Mouse (Mus musculus) hindbrain, postnatal 0 days (tissue): ENCODE measurements around the gene Pde7b. TPM values are rescaled to one million over a fixed set of nuclear protein-coding genes. Genes with fewer than 3 reads are reported as not detected.

Experiments used
- ATAC-seq: fragments of 200-750 bp; cut with Nextera tagmentation; 2 replicates; pipeline ENCODE4 v1.8.0; 2017; ENCODE audit warnings: mild to moderate bottlenecking, moderate TSS enrichment, moderate library complexity
- DNase-seq: peaks from one replicate; pipeline ENCODE4 v3.0.0-alpha.2; 2015; ENCODE audit warnings: low spot score
- H3K27ac ChIP-seq: fragments of 300-500 bp; sonication (generic); 2 replicates; pipeline ENCODE4 v1.5.1; 2014; ENCODE audit warnings: mild to moderate bottlenecking
- H3K27me3 ChIP-seq: fragments of 300-500 bp; sonication (generic); 2 replicates; pipeline ENCODE4 v1.6.1; 2014; ENCODE audit warnings: low read length, mixed read lengths; ENCODE audit not compliant: insufficient read depth
- H3K36me3 ChIP-seq: fragments of 300-500 bp; sonication (generic); 2 replicates; pipeline ENCODE4 v1.6.1; 2014; ENCODE audit warnings: low read length, mixed read lengths; ENCODE audit not compliant: insufficient read depth
- H3K4me1 ChIP-seq: fragments of 300-500 bp; sonication (generic); 2 replicates; pipeline ENCODE4 v1.6.1; 2014; ENCODE audit warnings: antibody characterized with exemption, low read length, mixed read lengths; ENCODE audit not compliant: insufficient read depth
- H3K4me2 ChIP-seq: fragments of 300-500 bp; sonication (generic); 2 replicates; pipeline ENCODE4 v1.6.1; 2014; ENCODE audit warnings: low read depth, mild to moderate bottlenecking, low read length, moderate library complexity, mixed read lengths
- H3K4me3 ChIP-seq: fragments of 300-500 bp; sonication (generic); 2 replicates; pipeline ENCODE4 v1.5.1; 2014; ENCODE audit warnings: low read length
- H3K9ac ChIP-seq: fragments of 300-500 bp; sonication (generic); replicated peaks from 2 replicates; pipeline ENCODE4 v1.6.1; 2014; ENCODE audit warnings: mild to moderate bottlenecking, low read length, moderate library complexity, mixed read lengths
- H3K9me3 ChIP-seq: fragments of 300-500 bp; sonication (generic); 2 replicates; pipeline ENCODE4 v1.6.1; 2016; ENCODE audit warnings: low read length, mixed read lengths
- CTCF ChIP-seq: IDR thresholded peaks from 2 replicates; pipeline ENCODE4 v1.5.1; 2016; ENCODE audit warnings: antibody characterized with exemption, control low read depth, low read depth
- WGBS: fragments of 180-500 bp; shearing (Covaris S2); extraction: QIAGEN DNeasy Blood & Tissue Kit; methylation state at CpG from one replicate; pipeline ENCODE4 v1.1.7; 2014; 5-methylcytosine and 5-hydroxymethylcytosine counted together
- polyA plus RNA-seq: library from polyadenylated mRNA; unstranded; fragments of >200 nt; fragmentation: Nextera tagmentation; extraction: Ambion mirVana; gene quantifications from 2 replicates; pipeline ENCODE4 v1.2.1, GENCODE M21; 2015
- total RNA-seq: library from RNA; depleted of rRNA; stranded (reverse); fragments of >200 nt; gene quantifications from 2 replicates; pipeline ENCODE4 v1.2.3, GENCODE M21; 2014; rRNA removed

Gene Pde7b
- total RNA-seq (7.3 and 7.9 TPM in 2 replicates), polyA plus RNA-seq (2.3 and 2.6 TPM in 2 replicates)

- peak; percentile 91 for ATAC-seq
- Histone ChIP-seq H3K36me3 (no peaks in the 10 kb centered on the region), H3K27ac (peak within 1 kb of the TSS; percentile 58; the same call in 1 of the 2 replicates), H3K9ac (peak within 1 kb of the TSS; percentile 39; the same call in 1 of the 2 replicates), H3K27me3 (no peaks in the 10 kb centered on the region), H3K4me2 (peak within 1 kb of the TSS; percentile 56), H3K4me3 (peak within 1 kb of the TSS; percentile 36), H3K9me3 (no peaks in the 10 kb centered on the region), H3K4me1 (no peaks in the 10 kb centered on the region)
- 9% methylated on average over 17 of the region's 17 CpGs for WGBS
- DNase-seq: peak; percentile 87
- no peak for TF ChIP-seq CTCF
These were observed at the start of gene Pde7b for GRCm38 (mm10) chr10:20724906-20725305. Pde7b (minus strand) TSS chr10:20725078.

DNA sequence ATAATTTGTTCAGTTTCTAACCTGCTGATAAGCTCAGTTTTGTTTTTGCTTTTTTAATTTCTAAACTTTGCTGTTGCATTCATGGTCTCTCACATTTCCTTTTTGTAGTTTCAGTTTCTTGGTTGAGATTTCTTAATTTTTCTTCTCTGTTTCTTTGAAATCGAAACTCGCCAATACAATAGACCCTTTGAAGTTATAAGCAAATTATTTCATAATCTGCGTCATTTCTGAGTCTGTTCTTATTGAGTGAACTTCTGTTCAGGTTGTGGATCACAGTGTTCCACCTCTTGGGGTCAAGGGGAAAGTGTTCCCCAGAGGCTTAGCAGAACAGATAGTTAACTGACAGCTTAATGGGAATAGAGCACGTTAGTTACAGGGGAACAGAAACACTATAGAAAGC, 47.2 kb upstream of the Pde7b start:
- no peak for TF ChIP-seq CTCF
- no peak for ATAC-seq
- H3K27ac ChIP-seq: no peak overlapping the region
- 84% methylated on average over 4 of the region's 4 CpGs for WGBS
- H3K4me3 ChIP-seq: no peak overlapping the region
- no peaks in the 10 kb centered on the region for H3K27me3 ChIP-seq
- DNase-seq: no peak
- H3K9ac ChIP-seq: no peak overlapping the region
- H3K36me3 ChIP-seq: no peaks in the 10 kb centered on the region
- no peaks in the 10 kb centered on the region for H3K4me1 ChIP-seq
- no peak overlapping the region for H3K4me2 ChIP-seq
- H3K9me3 ChIP-seq: no peaks in the 10 kb centered on the region

DNA sequence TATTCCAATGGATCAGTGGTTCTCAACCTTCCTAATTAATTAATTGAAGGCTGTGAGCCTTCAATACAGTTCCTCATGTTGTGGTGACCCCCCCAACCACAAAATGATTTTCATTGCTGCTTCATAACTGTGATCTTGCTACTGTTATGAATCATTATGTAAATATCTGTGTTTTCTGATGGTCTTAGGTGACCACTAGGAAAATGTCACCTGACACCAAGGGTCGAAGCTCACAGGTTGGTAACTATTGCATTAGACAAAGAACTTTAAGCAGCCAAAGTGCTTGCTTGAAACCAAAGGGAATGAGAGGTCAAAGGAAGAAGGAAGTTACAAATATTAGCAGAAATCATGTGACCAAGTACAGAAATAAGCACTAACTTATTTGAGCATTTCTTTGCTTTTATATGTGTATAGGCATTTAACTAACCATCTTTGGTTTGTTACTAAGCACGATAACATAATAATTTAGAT, 45.6 kb upstream of the Pde7b start:
- Histone ChIP-seq H3K9ac (no peak overlapping the region), H3K36me3 (no peaks in the 10 kb centered on the region), H3K4me2 (no peak overlapping the region), H3K9me3 (no peaks in the 10 kb centered on the region), H3K27ac (no peak overlapping the region), H3K27me3 (no peaks in the 10 kb centered on the region), H3K4me1 (no peaks in the 10 kb centered on the region), H3K4me3 (no peak overlapping the region)
- no peak for DNase-seq
- WGBS: 90% methylated on average over 2 of the region's 2 CpGs
- TF ChIP-seq CTCF: no peak
- no peak for ATAC-seq

GRCm38 (mm10) chr10:20769557-20770417, 44.9 kb upstream of the Pde7b start:
- Histone ChIP-seq H3K4me1 (no peaks in the 10 kb centered on the region), H3K4me3 (no peak overlapping the region), H3K36me3 (no peaks in the 10 kb centered on the region), H3K27ac (no peak overlapping the region), H3K27me3 (no peaks in the 10 kb centered on the region), H3K9me3 (no peaks in the 10 kb centered on the region), H3K9ac (no peak overlapping the region), H3K4me2 (no peak overlapping the region)
- DNase-seq (peak; percentile 15), ATAC-seq (0 out of 2 replicates have a peak, but pooled peaks have one; percentile 40)
- WGBS: 64% methylated on average over 7 of the region's 7 CpGs
- no peak for TF ChIP-seq CTCF

- no peaks in the 10 kb centered on the region for H3K9me3 ChIP-seq
- no peaks in the 10 kb centered on the region for H3K27me3 ChIP-seq
- H3K4me3 ChIP-seq: no peak overlapping the region
- no peak for TF ChIP-seq CTCF
- H3K4me2 ChIP-seq: no peak overlapping the region
- DNase-seq (no peak), ATAC-seq (no peak)
- 81% methylated on average over 3 of the region's 3 CpGs for WGBS
- no peaks in the 10 kb centered on the region for H3K4me1 ChIP-seq
- no peak overlapping the region for H3K9ac ChIP-seq
- no peaks in the 10 kb centered on the region for H3K36me3 ChIP-seq
- H3K27ac ChIP-seq: no peak overlapping the region
These were observed 39.5 kb upstream of the Pde7b start for GRCm38 (mm10) chr10:20764352-20764751.

GRCm38 (mm10) chr10:20758939-20759338, 34.1 kb upstream of the Pde7b start:
- H3K4me2 ChIP-seq: no peak overlapping the region
- no peak for DNase-seq
- no peak overlapping the region for H3K4me3 ChIP-seq
- H3K4me1 ChIP-seq: no peaks in the 10 kb centered on the region
- ATAC-seq: no peak
- no peak overlapping the region for H3K9ac ChIP-seq
- no peaks in the 10 kb centered on the region for H3K27me3 ChIP-seq
- no peaks in the 10 kb centered on the region for H3K36me3 ChIP-seq
- WGBS: 88% methylated on average over 1 of the region's 1 CpGs
- no peak for TF ChIP-seq CTCF
- no peak overlapping the region for H3K27ac ChIP-seq
- no peaks in the 10 kb centered on the region for H3K9me3 ChIP-seq

DNA sequence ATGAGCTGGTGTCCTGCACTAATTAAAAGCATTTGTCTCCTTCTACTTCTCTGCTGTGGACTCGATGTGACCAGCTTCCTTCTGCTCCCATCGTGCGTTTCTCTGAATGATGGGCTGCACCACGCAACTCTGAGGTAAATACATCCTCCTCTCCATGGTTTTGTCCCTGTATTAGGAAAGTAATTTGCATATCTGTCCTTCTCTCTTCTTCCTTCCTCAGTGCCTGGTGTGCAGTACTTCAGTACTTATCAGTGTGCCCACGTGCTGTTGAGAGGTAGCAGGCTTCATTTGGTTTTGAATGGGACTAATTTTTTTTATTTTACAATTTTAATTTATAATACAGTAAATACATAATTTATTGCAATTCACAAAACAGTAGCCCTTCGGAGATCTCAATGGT, 33.4 kb upstream of the Pde7b start:
- no peak for TF ChIP-seq CTCF
- Histone ChIP-seq H3K27me3 (no peaks in the 10 kb centered on the region), H3K9me3 (no peaks in the 10 kb centered on the region), H3K4me1 (no peaks in the 10 kb centered on the region), H3K27ac (no peak overlapping the region), H3K4me3 (no peak overlapping the region), H3K36me3 (no peaks in the 10 kb centered on the region), H3K9ac (no peak overlapping the region), H3K4me2 (no peak overlapping the region)
- ATAC-seq (no peak), DNase-seq (no peak)
- WGBS: 76% methylated on average over 6 of the region's 6 CpGs
